Mouse (Mus musculus) C2C12 (cell line): ENCODE measurements around the gene Ush1c. TPM values are rescaled to one million over a fixed set of nuclear protein-coding genes. Genes with fewer than 3 reads are reported as not detected.
A peak's percentile ranks its signal among the peaks of the same experiment; 100 is the strongest.

ENCODE experiments used
- H3K27me3 ChIP-seq: one replicate; pipeline ENCODE4 v1.6.1; 2011; ENCODE audit not compliant: control insufficient read depth, insufficient read depth, insufficient read length
- H3K36me3 ChIP-seq: one replicate; pipeline ENCODE4 v1.6.1; 2011; ENCODE audit not compliant: control insufficient read depth, insufficient read depth
- H3K4me3 ChIP-seq: one replicate; pipeline ENCODE4 v1.5.1; 2011; ENCODE audit warnings: mild to moderate bottlenecking, control low read depth; ENCODE audit not compliant: poor library complexity, insufficient read depth, severe bottlenecking
- H3K79me2 ChIP-seq: one replicate; pipeline ENCODE4 v1.6.1; 2011; ENCODE audit not compliant: control insufficient read depth, insufficient read depth
- H3K79me3 ChIP-seq: one replicate; pipeline ENCODE4 v1.6.1; 2011; ENCODE audit warnings: low read depth, control low read depth
- H3ac ChIP-seq: one replicate; pipeline ENCODE3; 2011; ENCODE audit warnings: low read depth; ENCODE audit not compliant: control insufficient read depth, insufficient read length
- CEBPB ChIP-seq: IDR thresholded peaks from one replicate; pipeline ENCODE4 v1.6.1; 2011; ENCODE audit warnings: low read depth, mild to moderate bottlenecking, control low read depth, moderate library complexity
- CTCF ChIP-seq: IDR thresholded peaks from one replicate; pipeline ENCODE4 v1.5.1; 2011; ENCODE audit not compliant: control insufficient read depth, insufficient read depth, insufficient read length
- FOSL1 ChIP-seq: IDR thresholded peaks from one replicate; pipeline ENCODE4 v1.8.0; 2011; ENCODE audit warnings: mild to moderate bottlenecking, low read length; ENCODE audit not compliant: poor library complexity, insufficient read depth, severe bottlenecking
- MAX ChIP-seq: IDR thresholded peaks from one replicate; pipeline ENCODE4 v1.6.1; 2011; ENCODE audit warnings: mild to moderate bottlenecking, control low read depth
- MYOD1 ChIP-seq: IDR thresholded peaks from one replicate; pipeline ENCODE4 v1.6.1; 2011; ENCODE audit warnings: low read depth; ENCODE audit not compliant: control insufficient read depth, insufficient read length
- MYOG ChIP-seq: IDR thresholded peaks from one replicate; pipeline ENCODE4 v1.6.1; 2011; ENCODE audit not compliant: control insufficient read depth, insufficient read length; ENCODE audit errors: extremely low read depth
- USF1 ChIP-seq: IDR thresholded peaks from one replicate; pipeline ENCODE4 v1.6.1; 2011; ENCODE audit warnings: low read depth, mild to moderate bottlenecking, control low read depth, moderate library complexity
- polyA plus RNA-seq: library from polyadenylated mRNA; unstranded; fragments of >200 nt; fragmentation: generic; extraction: Trizol; gene quantifications from one replicate; pipeline ENCODE4 v1.2.1, GENCODE M21; 2012; ENCODE audit warnings: missing spikeins

The Ush1c gene
- polyA plus RNA-seq, 1 experiment, result not detected

- no peaks in the 10 kb centered on the region for H3K36me3 ChIP-seq
- H3ac ChIP-seq, result no peak overlapping the region
- TF ChIP-seq CEBPB (no peak), FOSL1 (no peak)
- no peaks in the 10 kb centered on the region for H3K79me2 ChIP-seq
- H3K27me3 ChIP-seq, result peaks cover 3% of the 10 kb centered on the region
- no peaks in the 10 kb centered on the region for H3K79me3 ChIP-seq
- H3K4me3 ChIP-seq, result no peak overlapping the region
Measured at GRCm38 (mm10) chr7:46280896-46281295, 42.6 kb upstream of the Ush1c start.

GRCm38 (mm10) chr7:46279946-46280345 is 41.6 kb upstream of the Ush1c start:
- TF ChIP-seq CEBPB (no peak), FOSL1 (no peak), MAX (no peak), MYOG (no peak), USF1 (no peak), MYOD1 (no peak), CTCF (peak; percentile 46)
- Histone ChIP-seq H3K4me3 (no peak overlapping the region), H3K27me3 (peaks cover 3% of the 10 kb centered on the region), H3K36me3 (no peaks in the 10 kb centered on the region), H3ac (no peak overlapping the region), H3K79me3 (no peaks in the 10 kb centered on the region), H3K79me2 (no peaks in the 10 kb centered on the region)

GRCm38 (mm10) chr7:46276156-46276555 is 37.9 kb upstream of the Ush1c start:
- H3K4me3 ChIP-seq, result no peak overlapping the region
- H3ac ChIP-seq, result no peak overlapping the region
- H3K79me2 ChIP-seq, result no peaks in the 10 kb centered on the region
- H3K27me3 ChIP-seq, result peaks cover 21% of the 10 kb centered on the region
- H3K79me3 ChIP-seq, result no peaks in the 10 kb centered on the region
- no peaks in the 10 kb centered on the region for H3K36me3 ChIP-seq
- TF ChIP-seq USF1 (peak; percentile 61), CTCF (no peak), MYOD1 (no peak), MAX (no peak), CEBPB (no peak)

GRCm38 (mm10) chr7:46251841-46252240 is 13.5 kb upstream of the Ush1c start:
- Histone ChIP-seq H3K79me3 (no peaks in the 10 kb centered on the region), H3ac (no peak overlapping the region), H3K36me3 (no peaks in the 10 kb centered on the region), H3K27me3 (peaks cover 10% of the 10 kb centered on the region), H3K79me2 (no peaks in the 10 kb centered on the region), H3K4me3 (no peak overlapping the region)
- no peak for TF ChIP-seq MYOG
- peak; percentile 48 for TF ChIP-seq CTCF
- no peak for TF ChIP-seq USF1
- no peak for TF ChIP-seq MAX
- no peak for TF ChIP-seq MYOD1

- Histone ChIP-seq H3K79me3 (no peaks in the 10 kb centered on the region), H3K36me3 (no peaks in the 10 kb centered on the region), H3ac (no peak overlapping the region), H3K27me3 (peaks cover 7% of the 10 kb centered on the region), H3K4me3 (no peak overlapping the region), H3K79me2 (no peaks in the 10 kb centered on the region)
- TF ChIP-seq USF1, result no peak
- TF ChIP-seq FOSL1, result no peak
- no peak for TF ChIP-seq CTCF
- no peak for TF ChIP-seq MAX
Measured at GRCm38 (mm10) chr7:46247606-46248005, 9.3 kb upstream of the Ush1c start.

GRCm38 (mm10) chr7:46246876-46247275 is 8.6 kb upstream of the Ush1c start:
- H3K79me2 ChIP-seq, result no peaks in the 10 kb centered on the region
- H3K79me3 ChIP-seq, result no peaks in the 10 kb centered on the region
- H3K4me3 ChIP-seq, result no peak overlapping the region
- no peak overlapping the region for H3ac ChIP-seq
- H3K36me3 ChIP-seq, result no peaks in the 10 kb centered on the region
- no peak for TF ChIP-seq FOSL1
- TF ChIP-seq MYOG, result no peak
- TF ChIP-seq USF1, result no peak
- TF ChIP-seq MYOD1, result no peak
- TF ChIP-seq CEBPB, result no peak
- no peak for TF ChIP-seq CTCF
- TF ChIP-seq MAX, result no peak
- peaks cover 13% of the 10 kb centered on the region for H3K27me3 ChIP-seq
